Mouse (Mus musculus): Measurements from ENCODE around the gene Cryba2. TPM values are rescaled to one million over a fixed set of nuclear protein-coding genes. Genes with fewer than 3 reads are reported as not detected.

Cryba2 gene
- polyA plus RNA-seq, 1 experiment from 2014 or later: not detected

GRCm38 (mm10) chr1:74891513-74891912 lies 1.4 kb downstream of the Cryba2 start:
- H3K27me3 ChIP-seq (ENCODE audit: control insufficient read depth, insufficient read depth, low read depth, low read length): peaks cover 67% of the 10 kb centered on the region
- no peak for ATAC-seq (ENCODE audit: low read depth)
- no peak overlapping the region for H3K9ac ChIP-seq (ENCODE audit: low read depth, low read length)

GRCm38 (mm10) chr1:74885369-74886042 lies 7.4 kb downstream of the Cryba2 start, which contains the start of gene Fev:
Gene Fev (minus strand): TSS chr1:74885419.
- Histone ChIP-seq H3K36me3 (ENCODE audit: control insufficient read depth, insufficient read depth) (no peaks in the 10 kb centered on the region), H3K4me1 (ENCODE audit: control insufficient read depth, low read depth, low read length) (no peaks in the 10 kb centered on the region), H3K27me3 (ENCODE audit: control insufficient read depth, insufficient read depth, low read depth, low read length) (peaks cover 80% of the 10 kb centered on the region), H3K4me2 (ENCODE audit: low read depth, low read length) (peak within 1 kb of the TSS; percentile 27; the same call in 1 of the 2 replicates), H3K9ac (ENCODE audit: low read depth, low read length) (no peak within 1 kb of the TSS), H3K4me3 (ENCODE audit: low read depth, low read length) (peak within 1 kb of the TSS; percentile 5; the same call in 1 of the 2 replicates), H3K27ac (ENCODE audit: low read length) (no peak within 1 kb of the TSS), H3K9me3 (replicated peaks; ENCODE audit: control insufficient read depth, low read length) (no peaks in the 10 kb centered on the region)
- no peak for ATAC-seq (ENCODE audit: low read depth)
- WGBS (ENCODE audit: insufficient replicate concordance): under 1% methylated on average over 42 of the region's 43 CpGs

More at GRCm38 (mm10) chr1:74891513-74891912, 1.4 kb downstream of the Cryba2 start:
- Histone ChIP-seq H3K36me3 (ENCODE audit: control insufficient read depth, insufficient read depth) (no peaks in the 10 kb centered on the region), H3K9me3 (replicated peaks; ENCODE audit: control insufficient read depth, low read length) (no peaks in the 10 kb centered on the region), H3K4me1 (ENCODE audit: control insufficient read depth, low read depth, low read length) (no peaks in the 10 kb centered on the region), H3K4me3 (ENCODE audit: low read depth, low read length) (no peak overlapping the region), H3K27ac (ENCODE audit: low read length) (no peak overlapping the region), H3K4me2 (ENCODE audit: low read depth, low read length) (no peak overlapping the region)
- WGBS (ENCODE audit: insufficient replicate concordance): 0% methylated on average over 8 of the region's 8 CpGs

GRCm38 (mm10) chr1:74884196-74885141 lies 8.5 kb downstream of the Cryba2 start:
- no peak overlapping the region for H3K9ac ChIP-seq (ENCODE audit: low read depth, low read length)
- peak overlapping the region; percentile 5; the same call in 1 of the 2 replicates for H3K4me3 ChIP-seq (ENCODE audit: low read depth, low read length)
- H3K27me3 ChIP-seq (ENCODE audit: control insufficient read depth, insufficient read depth, low read depth, low read length): peaks cover 72% of the 10 kb centered on the region
- H3K4me2 ChIP-seq (ENCODE audit: low read depth, low read length): peak overlapping the region; percentile 27; the same call in 1 of the 2 replicates
- no peaks in the 10 kb centered on the region for H3K9me3 ChIP-seq (replicated peaks; ENCODE audit: control insufficient read depth, low read length)
- no peak for ATAC-seq (ENCODE audit: low read depth)
- H3K27ac ChIP-seq (ENCODE audit: low read length): no peak overlapping the region
- H3K4me1 ChIP-seq (ENCODE audit: control insufficient read depth, low read depth, low read length): no peaks in the 10 kb centered on the region
- H3K36me3 ChIP-seq (ENCODE audit: control insufficient read depth, insufficient read depth): no peaks in the 10 kb centered on the region
- WGBS (ENCODE audit: insufficient replicate concordance): under 1% methylated on average over 57 of the region's 57 CpGs

GRCm38 (mm10) chr1:74883441-74883840 lies 9.5 kb downstream of the Cryba2 start:
- Histone ChIP-seq H3K27me3 (ENCODE audit: control insufficient read depth, insufficient read depth, low read depth, low read length) (peaks cover 78% of the 10 kb centered on the region), H3K4me1 (ENCODE audit: control insufficient read depth, low read depth, low read length) (no peaks in the 10 kb centered on the region), H3K36me3 (ENCODE audit: control insufficient read depth, insufficient read depth) (no peaks in the 10 kb centered on the region), H3K27ac (ENCODE audit: low read length) (no peak overlapping the region), H3K4me2 (ENCODE audit: low read depth, low read length) (no peak overlapping the region), H3K9me3 (replicated peaks; ENCODE audit: control insufficient read depth, low read length) (no peaks in the 10 kb centered on the region), H3K9ac (ENCODE audit: low read depth, low read length) (no peak overlapping the region), H3K4me3 (ENCODE audit: low read depth, low read length) (no peak overlapping the region)
- no peak for ATAC-seq (ENCODE audit: low read depth)
- 13% methylated on average over 5 of the region's 5 CpGs for whole genome bisulfite sequencing (ENCODE audit: insufficient replicate concordance)

- Histone ChIP-seq H3K4me3 (ENCODE audit: low read depth, low read length) (peak overlapping the region; percentile 24), H3K9me3 (replicated peaks; ENCODE audit: control insufficient read depth, low read length) (no peaks in the 10 kb centered on the region), H3K36me3 (ENCODE audit: control insufficient read depth, insufficient read depth) (no peaks in the 10 kb centered on the region), H3K27me3 (ENCODE audit: control insufficient read depth, insufficient read depth, low read depth, low read length) (peaks cover 78% of the 10 kb centered on the region), H3K9ac (ENCODE audit: low read depth, low read length) (no peak overlapping the region), H3K4me2 (ENCODE audit: low read depth, low read length) (peak overlapping the region; percentile 37; the same call in 1 of the 2 replicates), H3K4me1 (ENCODE audit: control insufficient read depth, low read depth, low read length) (no peaks in the 10 kb centered on the region), H3K27ac (ENCODE audit: low read length) (no peak overlapping the region)
- ATAC-seq (ENCODE audit: low read depth): no peak
- WGBS (ENCODE audit: insufficient replicate concordance): 5% methylated on average over 8 of the region's 8 CpGs
These were observed 10.1 kb downstream of the Cryba2 start for GRCm38 (mm10) chr1:74882828-74883227.

- H3K36me3 ChIP-seq (ENCODE audit: control insufficient read depth, insufficient read depth): no peaks in the 10 kb centered on the region
- no peaks in the 10 kb centered on the region for H3K9me3 ChIP-seq (replicated peaks; ENCODE audit: control insufficient read depth, low read length)
- 1% methylated on average over 73 of the region's 74 CpGs for WGBS (ENCODE audit: insufficient replicate concordance)
- no peak overlapping the region for H3K9ac ChIP-seq (ENCODE audit: low read depth, low read length)
- H3K4me2 ChIP-seq (ENCODE audit: low read depth, low read length): peak overlapping the region; percentile 37
- H3K27me3 ChIP-seq (ENCODE audit: control insufficient read depth, insufficient read depth, low read depth, low read length): peaks cover 74% of the 10 kb centered on the region
- peak overlapping the region; percentile 24 for H3K4me3 ChIP-seq (ENCODE audit: low read depth, low read length)
- H3K4me1 ChIP-seq (ENCODE audit: control insufficient read depth, low read depth, low read length): no peaks in the 10 kb centered on the region
- ATAC-seq (ENCODE audit: low read depth): no peak
- no peak overlapping the region for H3K27ac ChIP-seq (ENCODE audit: low read length)
These were observed 10.7 kb downstream of the Cryba2 start for GRCm38 (mm10) chr1:74882055-74882734.

- H3K4me1 ChIP-seq (ENCODE audit: control insufficient read depth, low read depth, low read length): no peaks in the 10 kb centered on the region
- H3K27me3 ChIP-seq (ENCODE audit: control insufficient read depth, insufficient read depth, low read depth, low read length): peaks cover 61% of the 10 kb centered on the region
- H3K9me3 ChIP-seq (replicated peaks; ENCODE audit: control insufficient read depth, low read length): no peaks in the 10 kb centered on the region
- 5% methylated on average over 18 of the region's 18 CpGs for WGBS (ENCODE audit: insufficient replicate concordance)
- no peak overlapping the region for H3K9ac ChIP-seq (ENCODE audit: low read depth, low read length)
- no peak overlapping the region for H3K27ac ChIP-seq (ENCODE audit: low read length)
- no peak overlapping the region for H3K4me3 ChIP-seq (ENCODE audit: low read depth, low read length)
- no peak for ATAC-seq (ENCODE audit: low read depth)
- H3K36me3 ChIP-seq (ENCODE audit: control insufficient read depth, insufficient read depth): no peaks in the 10 kb centered on the region
- no peak overlapping the region for H3K4me2 ChIP-seq (ENCODE audit: low read depth, low read length)
These were observed 12.1 kb downstream of the Cryba2 start for GRCm38 (mm10) chr1:74880785-74881360.

GRCm38 (mm10) chr1:74877199-74877598 lies 15.7 kb downstream of the Cryba2 start:
- Histone ChIP-seq H3K4me1 (ENCODE audit: control insufficient read depth, low read depth, low read length) (no peaks in the 10 kb centered on the region), H3K9me3 (replicated peaks; ENCODE audit: control insufficient read depth, low read length) (no peaks in the 10 kb centered on the region), H3K9ac (ENCODE audit: low read depth, low read length) (no peak overlapping the region), H3K4me2 (ENCODE audit: low read depth, low read length) (no peak overlapping the region), H3K4me3 (ENCODE audit: low read depth, low read length) (no peak overlapping the region), H3K27ac (ENCODE audit: low read length) (no peak overlapping the region), H3K36me3 (ENCODE audit: control insufficient read depth, insufficient read depth) (no peaks in the 10 kb centered on the region), H3K27me3 (ENCODE audit: control insufficient read depth, insufficient read depth, low read depth, low read length) (peaks cover 24% of the 10 kb centered on the region)
- 30% methylated on average over 3 of the region's 3 CpGs for WGBS (ENCODE audit: insufficient replicate concordance)
- ATAC-seq (ENCODE audit: low read depth): no peak
